Mouse (Mus musculus): ENCODE results near the gene Elovl1.

The Elovl1 gene

DNA sequence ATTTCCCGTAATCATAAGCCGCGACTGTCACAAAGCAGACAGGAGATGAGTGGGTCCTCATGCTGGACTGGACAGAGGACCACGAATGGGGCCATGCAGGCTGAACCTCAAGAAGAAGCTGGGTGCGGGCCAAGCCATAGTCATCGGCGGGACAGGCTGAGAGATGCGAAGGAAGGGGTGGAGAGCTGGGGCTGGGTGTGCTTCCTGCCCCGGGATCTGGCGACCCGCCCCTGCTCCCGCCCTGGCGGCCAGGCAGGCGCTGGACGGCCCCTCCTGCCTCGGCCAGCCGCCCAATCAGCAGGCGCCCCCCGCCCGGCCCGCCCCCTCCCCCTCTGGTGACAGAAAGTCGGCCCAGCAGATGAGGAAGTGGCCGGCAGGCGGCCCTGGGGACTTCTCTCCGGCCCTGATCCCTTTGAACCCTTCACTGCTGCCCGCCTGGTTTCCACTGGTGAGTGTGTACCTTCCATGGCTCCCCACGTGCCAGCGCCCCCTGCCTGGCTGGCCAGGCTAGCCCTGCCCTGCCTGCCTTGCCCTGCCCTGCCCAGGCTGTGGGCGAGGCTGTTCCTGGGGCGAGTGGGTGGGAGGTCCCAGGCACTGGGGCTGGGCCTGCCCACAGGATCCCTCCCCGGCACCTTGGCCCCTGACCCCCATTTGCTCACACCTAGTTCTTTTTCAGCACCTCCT lies at the start of gene Elovl1:
TSS of gene Elovl1 (plus strand) at position 326 of the 684 bp plus-strand sequence.
- DNase-seq, result peak; percentile 93 to 98

DNA sequence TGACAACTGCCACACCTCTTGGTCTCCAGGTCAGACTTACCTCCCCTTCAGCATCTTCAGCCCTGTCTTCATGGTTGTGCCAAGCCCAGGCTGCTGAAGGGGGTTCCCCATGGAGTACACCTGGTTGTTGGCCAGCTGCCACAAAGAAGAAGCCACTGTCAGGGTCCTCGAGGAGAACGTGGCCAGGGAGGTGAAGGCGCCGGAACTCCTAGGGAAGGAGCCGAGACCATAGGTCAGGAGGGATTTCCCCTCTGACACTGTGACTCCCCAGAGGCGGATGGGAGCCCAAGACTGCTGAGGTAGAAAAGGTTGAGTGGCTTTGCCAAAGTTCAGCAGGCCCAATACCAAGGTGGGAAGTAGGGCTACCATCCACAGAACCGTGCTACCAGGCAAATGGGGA lies 44.6 kb upstream of the Elovl1 start:
- no peak for DNase-seq

DNA sequence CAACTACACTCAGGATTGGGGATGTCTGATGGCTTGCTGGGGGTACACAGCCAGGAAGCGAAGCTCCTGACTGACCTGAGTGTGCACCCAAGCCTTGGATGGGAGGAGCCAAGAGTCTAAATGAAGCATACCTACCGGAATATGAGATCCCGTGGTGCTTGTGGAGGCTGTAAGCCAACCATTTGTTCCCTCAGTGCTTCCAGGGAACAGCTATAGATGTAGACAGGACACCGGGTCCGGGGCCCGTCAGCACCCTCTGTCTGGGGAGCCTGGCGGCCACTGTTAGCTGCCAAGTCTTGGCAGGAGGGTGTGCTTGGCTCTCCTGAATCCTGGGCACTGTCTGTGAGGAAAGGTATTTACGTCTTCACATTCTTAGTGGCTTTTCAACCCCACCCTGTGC lies 40.6 kb upstream of the Elovl1 start:
- no peak for DNase-seq

- no peak for DNase-seq
Observed at GRCm38 (mm10) chr4:118390146-118390545, 37.7 kb upstream of the Elovl1 start.

- no peak for DNase-seq
Observed at GRCm38 (mm10) chr4:118394505-118394904, 33.4 kb upstream of the Elovl1 start.

DNA sequence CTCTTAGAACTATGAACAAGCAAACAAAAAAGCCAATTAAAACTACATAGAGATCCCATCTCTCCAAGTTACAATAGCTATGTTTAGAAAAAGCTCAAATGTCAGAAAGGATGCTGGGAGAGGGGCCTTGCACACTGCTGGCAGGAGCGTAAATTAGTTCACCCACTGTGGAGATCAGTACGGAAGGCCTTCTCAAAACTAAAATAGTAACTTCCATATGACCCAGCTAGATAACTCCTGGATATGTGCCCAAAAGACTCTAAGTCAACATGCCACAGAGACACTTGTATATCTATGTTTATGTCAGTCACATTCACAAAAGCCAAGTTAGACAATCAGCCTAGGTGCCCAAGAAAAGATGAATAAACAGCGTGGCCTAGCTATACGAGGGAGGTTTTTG lies 32.6 kb upstream of the Elovl1 start:
- DNase-seq, result no peak

DNA sequence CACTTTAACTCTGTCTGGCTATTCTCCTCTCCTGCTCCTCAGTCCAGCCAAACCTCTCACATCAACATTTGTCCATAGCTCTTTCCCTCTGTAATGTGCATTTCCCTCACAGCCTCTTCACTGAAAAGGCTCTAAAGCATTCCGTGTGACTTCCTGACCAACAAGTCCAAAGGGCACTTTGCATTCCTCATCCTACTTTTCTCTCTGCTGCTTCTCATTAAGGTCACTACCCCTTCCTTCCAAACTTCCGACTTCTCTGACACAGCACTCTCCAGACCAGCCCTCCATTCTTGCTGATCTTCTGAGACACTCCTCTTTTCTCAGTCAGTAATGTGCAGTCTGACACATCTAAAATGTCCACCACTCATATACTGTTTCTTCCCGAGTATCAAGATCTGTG lies 31.5 kb upstream of the Elovl1 start:
- peak in 1 of 2 experiments; percentile 14 for DNase-seq

DNA sequence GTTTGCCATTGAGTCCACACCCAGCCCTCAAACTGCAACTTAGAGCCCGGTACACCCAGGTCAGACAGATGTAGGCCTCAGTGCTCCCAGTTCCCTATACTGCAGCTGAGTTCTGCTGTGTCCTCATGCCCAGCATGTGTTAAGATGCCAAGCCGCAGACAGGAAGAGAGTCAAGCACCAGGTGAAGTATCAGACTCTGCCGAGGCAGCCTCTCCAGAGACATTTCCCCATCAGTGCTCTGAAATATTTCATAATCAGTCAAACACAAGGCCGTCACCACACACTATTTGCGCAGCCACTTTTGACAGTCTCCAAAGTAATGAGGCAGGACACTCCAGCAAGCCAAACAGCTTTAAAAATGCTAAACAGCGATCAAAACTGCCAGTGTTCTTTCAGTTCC lies 29.5 kb upstream of the Elovl1 start:
- no peak for DNase-seq

GRCm38 (mm10) chr4:118401421-118401820 lies 26.5 kb upstream of the Elovl1 start:
- no peak for DNase-seq

- DNase-seq, result no peak
Observed at GRCm38 (mm10) chr4:118401918-118402317, 26.0 kb upstream of the Elovl1 start.

- DNase-seq, result peak in 1 of 2 experiments; percentile 13
Observed at GRCm38 (mm10) chr4:118402701-118403100, 25.2 kb upstream of the Elovl1 start.

DNA sequence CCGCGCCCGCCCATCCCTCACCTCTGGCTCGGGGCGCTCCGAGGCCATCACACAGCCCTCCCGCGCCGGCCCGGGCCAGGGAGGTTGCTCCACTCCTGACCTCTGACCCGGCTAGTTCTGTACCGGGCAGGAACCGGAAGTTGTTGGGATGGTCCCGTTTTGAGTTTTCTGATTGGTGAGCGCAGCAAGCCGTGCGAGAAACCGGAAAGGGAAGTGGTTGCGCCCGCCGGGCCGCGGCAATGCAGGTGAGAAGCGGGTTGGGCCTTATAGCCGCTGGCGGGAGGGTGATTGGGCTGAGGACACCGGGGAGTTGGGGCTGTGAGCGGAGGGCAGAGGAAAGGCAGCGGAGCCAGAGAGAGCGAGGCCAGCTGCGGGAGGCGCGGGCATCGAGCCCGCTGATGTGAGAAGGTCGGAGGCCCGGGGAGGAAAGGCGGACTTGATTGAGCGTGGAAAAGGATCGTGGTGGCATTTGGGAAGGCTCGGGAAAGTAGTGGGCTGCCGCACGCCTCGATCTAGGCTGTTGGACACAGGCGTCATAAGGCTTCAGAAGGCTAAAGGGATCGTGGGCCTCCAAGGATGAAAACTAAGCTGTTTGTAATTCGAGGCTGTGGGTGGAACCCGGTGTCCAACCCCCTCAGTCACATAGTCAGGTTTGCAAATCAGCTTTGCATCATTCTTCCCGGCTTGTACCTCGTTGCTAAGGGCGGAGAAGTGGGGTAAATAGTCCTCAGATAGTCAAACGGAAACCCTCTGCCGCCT lies 18.6 kb upstream of the Elovl1 start, which contains the start of the genes Szt2 and Med8:
TSS of gene Szt2 (minus strand) at position 132 of the 759 bp plus-strand sequence.
TSS of gene Med8 (plus strand) at position 196 of the 759 bp plus-strand sequence.
- DNase-seq, result peak; percentile 95 to 96

DNA sequence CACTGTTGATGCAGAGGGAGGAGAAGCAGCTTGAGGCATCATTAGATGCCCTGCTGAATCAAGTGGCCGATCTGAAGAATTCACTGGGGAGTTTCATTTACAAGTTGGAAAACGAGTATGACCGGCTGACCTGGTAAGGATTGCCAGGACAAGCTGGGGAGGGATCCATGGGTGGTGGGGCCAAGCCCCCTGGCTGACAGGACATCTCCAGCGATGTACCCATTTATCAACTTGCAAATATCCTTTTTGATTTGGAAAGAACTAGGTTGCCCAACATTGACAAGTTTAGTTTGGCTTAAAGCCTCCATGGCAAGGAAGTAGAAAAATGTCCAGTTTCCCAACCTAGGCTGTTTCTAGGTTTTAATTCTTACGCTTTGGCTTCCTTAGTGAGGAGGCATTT lies 17.0 kb upstream of the Elovl1 start:
- no peak for DNase-seq

DNA sequence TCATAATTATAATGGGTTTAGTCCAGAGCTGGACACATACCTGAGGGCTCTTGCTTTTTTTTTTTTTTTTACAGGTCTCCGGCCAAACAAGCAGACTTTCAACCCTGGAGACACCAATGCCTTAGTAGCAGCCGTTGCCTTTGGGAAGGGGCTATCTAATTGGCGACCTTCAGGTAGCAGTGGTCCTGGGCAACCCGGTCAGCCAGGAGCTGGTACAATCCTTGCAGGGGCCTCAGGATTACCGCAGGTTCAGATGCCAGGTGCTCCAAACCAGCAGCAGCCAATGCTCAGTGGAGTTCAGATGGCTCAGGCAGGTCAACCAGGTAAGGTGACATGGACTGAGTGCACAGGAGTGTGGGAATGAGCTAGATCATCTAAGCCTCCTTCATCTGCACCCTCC lies 14.3 kb upstream of the Elovl1 start:
- DNase-seq, result no peak

GRCm38 (mm10) chr4:118415779-118416178 lies 12.1 kb upstream of the Elovl1 start:
- no peak for DNase-seq

GRCm38 (mm10) chr4:118416329-118416728 lies 11.6 kb upstream of the Elovl1 start:
- DNase-seq, result no peak

DNA sequence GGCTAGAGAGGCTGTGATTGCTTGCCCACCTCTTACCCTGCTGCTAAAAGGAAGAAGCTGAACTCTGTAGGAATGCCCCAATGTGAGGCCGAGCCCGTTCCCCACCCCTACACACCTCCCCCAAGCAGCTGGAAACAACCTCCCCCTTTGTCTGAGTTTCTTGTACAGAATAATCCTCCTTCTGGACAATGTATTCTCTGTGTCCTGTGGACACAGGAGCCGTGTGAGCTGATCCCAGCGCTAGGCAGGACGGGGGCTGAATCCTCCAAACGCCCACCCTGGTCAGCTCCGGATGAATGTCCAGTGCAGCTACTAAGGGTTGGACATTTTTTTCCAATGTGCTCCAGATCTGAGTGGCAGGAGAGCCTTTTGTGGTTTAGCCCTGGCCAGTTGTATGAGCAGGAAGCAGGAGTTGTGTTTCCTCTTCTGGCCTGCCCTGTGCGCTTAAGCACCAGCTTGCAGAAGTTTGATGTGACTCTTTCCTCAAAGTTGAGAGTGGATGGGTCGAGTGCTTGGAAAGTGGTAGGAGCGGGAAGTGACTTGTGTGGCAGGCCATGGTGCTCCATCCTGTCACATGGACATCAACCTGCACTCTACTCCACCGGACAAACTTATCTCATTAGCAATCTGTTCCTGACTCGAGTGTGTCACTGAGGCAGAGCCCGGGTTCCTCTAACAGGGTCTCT lies 10.6 kb upstream of the Elovl1 start:
- no peak for DNase-seq

GRCm38 (mm10) chr4:118421384-118421783 lies 6.5 kb upstream of the Elovl1 start:
- DNase-seq, result peak in 1 of 2 experiments; percentile 55

DNA sequence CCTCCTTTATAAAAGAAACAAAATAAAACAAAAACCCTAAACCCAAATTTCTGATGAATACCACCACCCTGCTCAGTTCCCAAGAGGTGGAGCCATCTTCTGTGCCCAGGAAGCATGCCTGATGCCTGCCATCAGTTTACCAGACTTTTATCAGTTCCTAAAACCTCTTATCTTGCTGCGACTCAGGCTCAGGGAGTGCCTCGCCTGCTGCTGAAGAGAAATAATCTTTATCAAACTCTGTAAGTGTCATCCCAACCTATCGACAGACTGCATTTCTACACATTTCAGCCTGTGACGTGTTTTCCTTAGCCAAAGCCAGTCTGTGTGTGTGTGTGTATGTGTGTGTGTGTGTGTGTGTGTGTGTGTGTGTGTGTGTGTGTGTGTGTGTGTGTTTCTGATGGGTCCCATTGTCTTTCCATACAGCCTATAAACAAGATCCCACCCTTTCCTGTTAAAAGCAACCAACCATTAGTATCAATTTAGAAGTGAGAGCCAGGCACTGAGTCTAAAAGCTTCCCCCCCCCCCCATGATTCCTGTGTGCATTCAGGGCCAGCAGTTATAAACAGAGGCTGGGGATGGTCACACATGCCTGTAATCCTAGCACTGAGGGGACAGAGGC lies 3.2 kb upstream of the Elovl1 start:
- no peak for DNase-seq

GRCm38 (mm10) chr4:118425374-118425773 lies 2.5 kb upstream of the Elovl1 start:
- DNase-seq, result no peak

- no peak for DNase-seq
Observed at GRCm38 (mm10) chr4:118427415-118427767, 502 bp upstream of the Elovl1 start.

GRCm38 (mm10) chr4:118428531-118429214 lies 780 bp downstream of the Elovl1 start:
- peak; percentile 27 to 59 for DNase-seq

Measured in kidney, postnatal 25 days (tissue).